Mouse (Mus musculus) layer of hippocampus, adult 9-10 months (tissue): Measurements from ENCODE around the gene Txndc9.

Experiments used
- DNase-seq: peaks from one replicate; pipeline ENCODE4 v3.0.0; 2022; ENCODE audit warnings: low spot score

Gene Txndc9

DNA sequence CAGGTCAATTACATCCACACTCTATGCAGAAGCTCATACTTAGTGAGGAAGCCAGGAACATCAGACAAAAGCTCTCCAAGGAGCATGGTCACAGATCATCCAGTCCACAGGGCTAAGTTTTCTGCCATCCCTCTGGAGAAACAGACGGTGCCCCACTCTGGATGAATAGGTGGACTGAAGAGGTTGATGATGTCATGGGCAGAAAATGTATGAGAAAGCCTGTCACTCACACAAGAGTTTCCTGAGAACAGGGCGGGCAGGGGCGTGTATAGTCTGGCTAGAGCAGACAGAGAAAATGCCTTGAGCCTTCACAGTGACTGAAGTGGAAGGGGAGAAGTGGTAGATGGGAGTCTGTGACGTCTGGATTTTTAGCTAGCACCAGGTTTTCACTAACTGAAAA is 26.2 kb downstream of the Txndc9 start:
- DNase-seq: no peak

DNA sequence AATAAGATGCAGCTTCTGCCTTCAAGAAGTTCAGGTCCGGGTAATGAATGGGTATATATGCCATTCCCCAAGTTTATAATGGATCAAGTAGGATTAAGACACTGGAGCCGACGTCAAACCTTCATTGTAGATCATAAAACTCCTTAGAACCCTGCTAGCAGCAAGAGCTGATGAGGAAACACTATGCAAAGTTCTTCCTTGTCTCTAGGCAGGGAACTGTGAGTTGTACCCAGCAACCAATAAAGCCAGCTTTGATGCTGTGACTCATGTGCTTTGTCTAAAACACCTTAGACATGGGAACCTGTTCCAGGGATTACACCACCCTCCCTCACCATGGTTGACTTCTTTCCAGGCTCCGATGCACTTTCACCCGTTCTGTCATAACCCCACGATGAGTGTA is 28.9 kb downstream of the Txndc9 start:
- DNase-seq: no peak

DNA sequence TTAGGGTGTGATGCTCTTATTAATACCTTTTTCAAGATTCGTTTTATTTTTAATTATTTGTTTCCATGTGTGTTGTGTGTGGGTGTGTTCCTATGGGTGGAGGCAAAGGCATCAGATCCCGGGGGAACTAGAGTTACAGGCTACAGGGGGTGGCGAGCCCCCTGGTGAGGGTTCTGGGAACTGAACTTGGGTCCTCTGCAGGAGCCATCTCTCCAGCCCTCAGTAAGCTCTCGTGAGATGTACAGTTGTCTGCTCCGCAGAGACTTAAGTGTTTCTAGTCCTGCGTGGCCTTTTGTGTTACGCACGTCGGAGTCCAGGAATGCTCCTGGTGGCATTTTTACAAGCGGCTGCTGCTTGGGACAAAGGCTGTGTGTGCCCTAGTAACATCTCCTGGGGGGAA is 32.1 kb downstream of the Txndc9 start:
- DNase-seq: no peak

DNA sequence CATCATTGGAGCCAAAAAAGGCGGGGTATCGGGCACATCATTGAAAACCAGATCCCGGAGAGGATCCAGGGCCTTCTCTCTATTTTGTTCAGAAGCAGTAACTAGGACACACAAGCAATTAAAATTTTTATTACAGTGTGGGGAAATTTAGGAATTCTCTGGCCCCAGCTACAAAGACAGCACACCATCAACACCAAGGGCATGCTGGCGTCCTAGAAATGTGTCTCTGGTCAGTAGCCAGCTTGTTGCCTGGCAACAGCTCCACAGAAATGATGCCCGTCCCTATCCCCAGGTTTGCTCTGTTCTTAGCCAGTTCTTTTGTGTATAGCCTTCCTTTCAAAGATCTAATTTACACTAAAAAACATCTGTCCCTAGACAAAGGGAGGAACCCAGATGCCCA is 38.2 kb downstream of the Txndc9 start:
- DNase-seq: no peak

DNA sequence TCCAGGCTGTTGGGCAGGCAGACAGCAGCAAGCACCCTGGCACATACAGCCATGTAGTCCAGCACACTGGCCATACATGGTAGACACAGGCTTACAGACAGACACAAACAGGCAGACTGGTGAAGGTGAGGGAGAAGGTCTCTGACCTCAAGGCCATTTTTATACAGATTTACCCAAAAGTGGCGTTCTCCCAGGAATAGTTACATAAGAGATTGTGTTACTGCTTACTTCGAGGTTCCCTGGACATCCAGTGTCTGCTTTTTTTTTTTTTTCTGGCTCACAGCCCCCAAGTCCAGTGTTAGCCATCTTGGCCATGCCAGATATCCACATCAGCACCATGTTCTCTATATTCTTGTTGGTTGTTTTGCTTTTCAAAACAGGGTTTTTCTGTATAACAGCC is 39.2 kb downstream of the Txndc9 start:
- DNase-seq: no peak

DNA sequence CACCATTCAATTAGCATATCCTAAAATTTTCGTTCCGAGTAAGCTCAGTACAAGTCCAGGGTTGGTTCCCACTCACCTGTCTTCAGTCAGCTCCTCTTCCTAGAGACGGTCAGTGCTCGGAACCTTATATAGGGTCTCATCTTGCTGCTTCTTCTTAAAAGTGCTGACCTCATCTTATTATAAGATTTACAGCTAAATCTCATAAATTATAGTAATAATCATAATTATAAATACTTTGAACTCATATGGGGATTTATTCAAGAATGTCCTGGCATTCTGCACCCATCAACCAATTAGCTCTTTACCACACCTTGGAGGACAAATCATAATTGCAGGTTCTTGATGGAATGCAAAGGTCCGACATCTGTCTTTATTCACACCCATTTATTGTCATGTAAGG is 40.0 kb downstream of the Txndc9 start, which contains the start of gene Lyg1:
Gene Lyg1, minus strand, starts transcription at position 101 of the 400 bp plus-strand sequence.
- DNase-seq: no peak

DNA sequence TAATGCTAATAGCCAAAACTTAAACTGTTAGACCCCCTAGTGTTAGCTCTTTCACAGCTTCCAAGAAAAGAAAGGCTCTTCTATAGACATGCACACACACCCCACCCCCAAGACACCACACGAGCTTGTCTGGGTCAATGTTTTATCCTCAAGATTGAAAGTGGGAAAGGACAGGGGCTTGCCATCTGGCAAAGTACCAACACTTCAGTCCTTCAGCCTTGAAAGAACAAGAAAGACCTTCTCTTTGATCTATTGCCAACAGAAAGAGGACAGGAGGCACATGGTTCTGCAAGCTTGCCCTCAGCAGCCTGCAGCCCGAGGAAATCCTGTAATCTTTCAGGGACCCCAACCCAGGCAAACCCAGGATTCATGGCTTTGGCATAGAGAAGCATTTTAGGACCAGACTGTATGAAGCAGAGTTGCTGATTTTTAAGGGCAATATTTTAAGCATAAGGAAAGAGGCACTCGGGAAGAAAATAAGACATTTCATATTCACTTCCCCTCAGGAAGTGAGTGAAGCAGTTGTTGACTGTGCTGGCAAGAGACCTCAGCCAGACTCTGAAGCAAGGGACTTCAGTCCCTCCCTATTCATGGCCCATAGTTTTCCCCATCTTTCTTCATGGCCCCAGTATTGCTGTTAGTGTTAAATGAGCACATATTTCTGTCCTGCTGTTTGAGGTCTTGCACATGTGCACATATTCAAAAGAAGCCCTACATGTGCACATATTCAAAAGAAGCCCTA is 40.8 kb downstream of the Txndc9 start:
- DNase-seq: no peak

DNA sequence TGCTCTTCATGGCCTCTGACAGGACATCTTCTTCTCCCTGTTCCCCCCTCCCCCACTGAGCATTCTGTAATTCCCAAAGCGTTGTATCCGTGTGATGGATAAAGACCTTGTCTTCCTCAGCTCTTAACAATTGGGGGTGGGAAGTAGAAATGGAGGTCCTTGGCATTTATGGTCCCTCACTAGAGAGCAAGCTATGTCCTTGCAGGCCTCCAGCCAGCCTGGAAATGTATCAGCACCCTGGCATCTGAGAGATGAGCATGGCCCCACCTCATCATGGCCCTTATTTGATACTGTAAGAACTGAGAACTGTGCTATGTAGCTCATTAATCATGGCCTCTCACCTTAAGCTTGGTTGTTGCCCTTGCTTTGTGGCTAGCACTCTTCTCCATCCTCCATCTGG is 42.4 kb downstream of the Txndc9 start:
- DNase-seq: no peak

DNA sequence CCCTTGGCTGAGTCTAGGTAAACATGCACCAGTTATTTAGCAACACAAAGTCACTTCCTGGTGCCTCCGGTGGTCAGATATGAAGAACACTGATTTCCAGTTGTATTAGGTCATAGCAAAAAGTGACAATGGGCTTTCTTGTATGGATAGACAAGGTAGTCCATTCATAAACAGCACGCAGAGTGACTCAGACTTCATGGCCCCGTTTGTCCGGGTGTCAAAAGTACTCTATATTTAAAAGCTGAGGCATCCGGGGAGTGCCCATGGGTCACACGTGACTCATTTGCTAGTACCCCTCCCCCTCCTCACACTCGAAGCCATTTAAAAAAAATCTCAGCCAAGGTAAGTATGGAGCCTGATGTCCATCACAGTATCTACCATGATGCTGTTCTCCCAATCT is 42.9 kb downstream of the Txndc9 start:
- DNase-seq: no peak

DNA sequence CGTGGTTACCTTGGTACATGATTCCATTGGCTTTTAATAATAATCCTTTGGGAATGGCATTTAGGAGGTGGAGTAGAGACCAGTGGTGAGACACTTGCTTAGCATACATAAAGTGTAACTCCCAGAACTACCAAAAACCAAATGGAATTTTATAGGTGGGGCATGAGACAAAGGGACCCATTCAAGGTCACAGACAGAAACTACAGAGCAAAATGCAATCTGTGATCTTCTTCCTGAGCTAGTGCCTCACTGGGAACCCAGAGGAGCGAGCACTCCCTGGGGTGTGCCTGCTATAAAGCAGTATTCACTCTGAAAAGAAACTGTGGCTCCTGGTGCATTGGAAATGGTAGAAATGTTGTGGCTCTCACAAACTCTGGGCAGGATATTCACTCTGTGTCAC is 48.8 kb downstream of the Txndc9 start:
- DNase-seq: no peak
